Mouse (Mus musculus): ENCODE measurements at regions not wholly inside any gene's neighbourhood (a gene's known extent, or its start where the extent isn't known, plus 50 kb on each side); places are given as distances from the start of the nearest gene placed in this dataset.
"Not testable (repeated sequence)": the region's sequence is repeated elsewhere in the genome, so short reads cannot be mapped to it uniquely, and the experiment has no call there.

GRCm38 (mm10) chr2:55315627-55316026 is 120.1 kb upstream of the Kcnj3 start:
- no peak for ATAC-seq (ENCODE audit: low FRiP score)

DNA sequence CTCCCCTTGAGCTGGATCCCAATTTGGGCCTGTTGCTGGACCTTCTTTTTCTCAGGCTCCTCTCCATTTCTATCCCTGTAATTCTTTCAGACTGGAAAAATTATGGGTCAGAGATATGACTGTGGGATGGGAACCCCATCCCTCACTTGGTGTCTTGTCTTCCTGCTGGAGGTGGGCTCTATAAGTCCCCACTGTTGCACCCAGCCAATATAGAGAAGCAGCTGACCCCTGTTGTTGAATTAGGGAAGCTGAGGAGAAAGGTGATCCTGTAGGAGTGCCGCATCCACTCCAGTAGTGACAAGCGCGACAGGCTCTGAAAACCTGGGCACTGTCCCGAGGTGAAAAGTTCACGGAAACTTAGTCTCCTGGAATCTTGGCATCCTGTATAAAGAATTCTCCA is 81.7 kb upstream of the Kcnj3 start:
- H3K4me3 ChIP-seq; H3K9me3 ChIP-seq; H3K9ac ChIP-seq; H3K4me1 ChIP-seq (replicated peaks); H3K36me3 ChIP-seq; ATAC-seq (ENCODE audit: low FRiP score); H3K4me2 ChIP-seq; H3K27ac ChIP-seq; H3K27me3 ChIP-seq: not testable (repeated sequence)
- 88% methylated on average over 5 of the region's 5 CpGs for WGBS

More at GRCm38 (mm10) chr2:55315627-55316026, 120.1 kb upstream of the Kcnj3 start:
- Histone ChIP-seq H3K36me3 (no peaks in the 10 kb centered on the region), H3K4me3 (no peak overlapping the region), H3K9me3 (no peaks in the 10 kb centered on the region), H3K4me1 (replicated peaks) (no peaks in the 10 kb centered on the region), H3K27me3 (no peaks in the 10 kb centered on the region), H3K4me2 (no peak overlapping the region), H3K27ac (no peak overlapping the region), H3K9ac (no peak overlapping the region)
- WGBS = 70% methylated on average over 3 of the region's 3 CpGs

Data from hindbrain, embryonic 13.5 days (tissue).